Mouse (Mus musculus) erythroblast, embryonic 14.5 days (primary cell): ENCODE measurements around the gene Lhx3. TPM values are rescaled to one million over a fixed set of nuclear protein-coding genes. Genes with fewer than 3 reads are reported as not detected.

Experiments used
- H3K27me3 ChIP-seq: 2 replicates; pipeline ENCODE4 v1.6.1; 2012; ENCODE audit warnings: inconsistent platforms; ENCODE audit not compliant: control insufficient read depth
- H3K36me3 ChIP-seq: 2 replicates; pipeline ENCODE4 v1.6.1; 2012; ENCODE audit warnings: mild to moderate bottlenecking, inconsistent platforms; ENCODE audit not compliant: control insufficient read depth
- H3K4me1 ChIP-seq: 2 replicates; pipeline ENCODE4 v1.6.1; 2012; ENCODE audit warnings: inconsistent platforms; ENCODE audit not compliant: control insufficient read depth
- H3K4me3 ChIP-seq: replicated peaks from 2 replicates; pipeline ENCODE3; 2012; ENCODE audit warnings: moderate library complexity, mild to moderate bottlenecking, inconsistent platforms
- H3K9me3 ChIP-seq: 2 replicates; pipeline ENCODE4 v1.6.1; 2012; ENCODE audit warnings: low read length, inconsistent platforms, mixed read lengths; ENCODE audit not compliant: control insufficient read depth
- GATA1 ChIP-seq: IDR thresholded peaks from 2 replicates; pipeline ENCODE4 v1.6.1; 2012; ENCODE audit warnings: low read length, inconsistent platforms, mixed read lengths
- TAL1 ChIP-seq: IDR thresholded peaks from 3 replicates; pipeline ENCODE4 v1.6.1; 2012; ENCODE audit warnings: low read length, inconsistent platforms, mixed read lengths
- polyA plus RNA-seq: library from polyadenylated mRNA; stranded (reverse); fragments of >175 nt; gene quantifications from 2 replicates; pipeline ENCODE4 v1.2.3, GENCODE M21; 2012

The Lhx3 gene
- polyA plus RNA-seq, 1 experiment = not detected

- Histone ChIP-seq H3K36me3 (peaks cover 13% of the 10 kb centered on the region), H3K27me3 (peaks cover 6% of the 10 kb centered on the region), H3K4me1 (peaks cover 42% of the 10 kb centered on the region), H3K4me3 (peak overlapping the region; percentile 73), H3K9me3 (no peaks in the 10 kb centered on the region)
- TF ChIP-seq GATA1 (no peak), TAL1 (no peak)
These were observed 28.7 kb upstream of the Lhx3 start for GRCm38 (mm10) chr2:26236681-26237289.

- peaks cover 42% of the 10 kb centered on the region for H3K4me1 ChIP-seq
- no peak overlapping the region for H3K4me3 ChIP-seq
- peaks cover 16% of the 10 kb centered on the region for H3K36me3 ChIP-seq
- TF ChIP-seq TAL1 (no peak), GATA1 (no peak)
- H3K9me3 ChIP-seq = no peaks in the 10 kb centered on the region
- peaks cover 1% of the 10 kb centered on the region; the same call in 1 of the 2 replicates for H3K27me3 ChIP-seq
These were observed 26.7 kb upstream of the Lhx3 start for GRCm38 (mm10) chr2:26234771-26235170.

- TF ChIP-seq GATA1 (no peak), TAL1 (no peak)
- Histone ChIP-seq H3K4me3 (no peak overlapping the region), H3K9me3 (no peaks in the 10 kb centered on the region), H3K36me3 (peaks cover 16% of the 10 kb centered on the region), H3K27me3 (no peaks in the 10 kb centered on the region), H3K4me1 (peaks cover 42% of the 10 kb centered on the region)
These were observed 26.2 kb upstream of the Lhx3 start for GRCm38 (mm10) chr2:26234253-26234652.

- no peaks in the 10 kb centered on the region for H3K9me3 ChIP-seq
- no peaks in the 10 kb centered on the region for H3K27me3 ChIP-seq
- no peak overlapping the region for H3K4me3 ChIP-seq
- peaks cover 28% of the 10 kb centered on the region for H3K4me1 ChIP-seq
- TF ChIP-seq GATA1 = no peak
- TF ChIP-seq TAL1 = no peak
- peaks cover 27% of the 10 kb centered on the region for H3K36me3 ChIP-seq
These were observed 23.3 kb upstream of the Lhx3 start for GRCm38 (mm10) chr2:26231366-26231765.

GRCm38 (mm10) chr2:26230253-26230652 is 22.2 kb upstream of the Lhx3 start:
- H3K9me3 ChIP-seq = no peaks in the 10 kb centered on the region
- TF ChIP-seq TAL1 (no peak), GATA1 (no peak)
- H3K4me3 ChIP-seq = no peak overlapping the region
- peaks cover 35% of the 10 kb centered on the region for H3K36me3 ChIP-seq
- no peaks in the 10 kb centered on the region for H3K27me3 ChIP-seq
- H3K4me1 ChIP-seq = peaks cover 17% of the 10 kb centered on the region

GRCm38 (mm10) chr2:26227788-26228187 is 19.7 kb upstream of the Lhx3 start:
- TF ChIP-seq TAL1 (no peak), GATA1 (no peak)

GRCm38 (mm10) chr2:26225242-26225641 is 17.2 kb upstream of the Lhx3 start:
- no peak overlapping the region for H3K4me3 ChIP-seq
- TF ChIP-seq GATA1 (no peak), TAL1 (peak; percentile 2; the same call in 1 of the 3 replicates)
- H3K9me3 ChIP-seq = no peaks in the 10 kb centered on the region
- H3K4me1 ChIP-seq = peaks cover 4% of the 10 kb centered on the region
- H3K27me3 ChIP-seq = no peaks in the 10 kb centered on the region
- peaks cover 67% of the 10 kb centered on the region for H3K36me3 ChIP-seq

More at GRCm38 (mm10) chr2:26227788-26228187, 19.7 kb upstream of the Lhx3 start:
- H3K4me3 ChIP-seq = no peak overlapping the region
- no peaks in the 10 kb centered on the region for H3K9me3 ChIP-seq
- no peaks in the 10 kb centered on the region; the same call in none of the 2 replicates for H3K4me1 ChIP-seq
- no peaks in the 10 kb centered on the region for H3K27me3 ChIP-seq
- H3K36me3 ChIP-seq = peaks cover 46% of the 10 kb centered on the region

GRCm38 (mm10) chr2:26223961-26224360 is 15.9 kb upstream of the Lhx3 start:
- Histone ChIP-seq H3K36me3 (peaks cover 79% of the 10 kb centered on the region), H3K4me3 (no peak overlapping the region), H3K4me1 (peaks cover 4% of the 10 kb centered on the region), H3K9me3 (no peaks in the 10 kb centered on the region), H3K27me3 (no peaks in the 10 kb centered on the region)
- TF ChIP-seq TAL1 (no peak), GATA1 (no peak)

GRCm38 (mm10) chr2:26214526-26214925 is 6.4 kb upstream of the Lhx3 start:
- Histone ChIP-seq H3K4me1 (no peaks in the 10 kb centered on the region), H3K27me3 (no peaks in the 10 kb centered on the region), H3K4me3 (no peak overlapping the region), H3K9me3 (no peaks in the 10 kb centered on the region), H3K36me3 (peaks cover 87% of the 10 kb centered on the region)
- TF ChIP-seq TAL1 (no peak), GATA1 (no peak)
